Mouse (Mus musculus) left cerebral cortex, postnatal 14 days (tissue): ENCODE data around the gene 4933428M09Rik. TPM values are rescaled to one million over a fixed set of nuclear protein-coding genes. Genes with fewer than 3 reads are reported as not detected.
"Not testable (repeated sequence)": the region's sequence is repeated elsewhere in the genome, so short reads cannot be mapped to it uniquely, and the experiment has no call there.

ENCODE experiments used
- DNase-seq, 2 experiments: peaks; one replicate each; pipeline ENCODE4 v3.0.0; 2021 to 2022; ENCODE audit warnings: low spot score in 2 of 2, mixed read lengths in 1 of 2
- intact Hi-C: fragments of 180-260 bp; cut with DNase I; formaldehyde crosslinking; loops from one replicate; pipeline ENCODE4 v1.15.1; 2025
- long read RNA-seq, 2 experiments: library from polyadenylated mRNA; stranded (forward); transcript quantifications; one replicate each; pipeline ENCODE4 v2.0.0; 2021
- total RNA-seq, 2 experiments: library from RNA; stranded (reverse); gene quantifications; 2 replicates each; pipeline ENCODE4 v1.2.3; 2021

The 4933428M09Rik gene
- total RNA-seq: not detected
- long read RNA-seq, experiment 1: 0 reads
- long read RNA-seq, experiment 2: 0 reads

DNA sequence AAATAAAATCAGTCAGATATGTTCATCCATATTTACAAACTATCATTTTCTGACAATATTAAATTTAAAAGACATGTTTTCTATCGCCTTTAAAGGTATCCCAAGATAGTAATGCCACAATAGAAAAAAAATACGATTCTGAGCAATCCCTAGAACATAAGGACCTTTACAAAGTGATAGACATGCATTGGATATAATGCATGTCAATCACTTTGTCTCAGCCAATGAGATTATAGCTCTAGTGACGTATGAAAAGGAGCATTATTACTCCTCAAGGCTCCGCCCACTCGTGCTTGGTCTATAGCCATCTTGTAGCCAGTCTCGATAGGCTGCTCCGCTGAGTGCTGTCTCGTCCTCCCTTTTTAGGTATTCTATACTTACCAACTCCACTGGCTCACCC, at the start of gene 4933428M09Rik:
Gene 4933428M09Rik (plus strand): TSS at position 301 of the 400 bp plus-strand sequence.
- DNase-seq: no peak
- intact Hi-C loops: no loop called here

DNA sequence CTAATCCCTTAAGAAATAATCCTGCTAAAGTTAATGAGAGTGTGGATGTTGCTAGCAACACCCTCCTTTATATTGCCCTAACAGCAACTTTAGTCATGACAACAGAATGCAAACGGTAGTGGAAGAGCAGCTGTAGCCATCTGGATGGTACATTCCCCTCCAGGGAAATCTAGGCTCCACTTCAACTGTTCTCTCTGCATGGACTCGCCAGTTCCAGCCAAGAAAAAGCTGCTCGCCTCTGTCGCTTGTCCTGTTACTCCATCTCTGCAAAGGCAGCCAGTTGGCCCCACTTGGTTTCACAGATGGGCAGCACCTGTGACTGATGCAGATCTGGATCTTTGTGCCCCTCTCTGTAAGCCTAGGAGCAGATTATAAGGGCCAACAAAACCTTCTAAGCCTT, 45.0 kb upstream of the 4933428M09Rik start:
- no peak for DNase-seq
- intact Hi-C loops: no loop called here

DNA sequence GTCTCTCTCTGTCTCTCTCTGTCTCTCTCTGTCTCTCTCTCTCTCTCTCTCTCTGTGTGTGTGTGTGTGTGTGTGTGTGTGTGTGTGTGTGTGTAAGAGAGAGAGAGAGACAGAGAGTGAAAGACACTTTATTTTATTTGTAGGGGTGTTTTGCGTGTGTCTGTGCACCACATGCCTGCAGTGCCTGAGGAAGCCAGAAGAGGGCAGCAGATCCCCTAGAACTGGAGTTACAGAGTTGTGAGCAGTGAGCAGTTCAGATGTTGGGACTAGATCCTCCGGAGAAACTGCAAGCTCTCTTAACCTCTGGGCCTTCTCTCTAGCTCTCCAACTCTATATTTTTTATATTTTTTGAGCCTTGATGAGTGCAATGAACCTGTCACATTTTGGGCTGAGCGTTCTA, 12.5 kb downstream of the 4933428M09Rik start:
- DNase-seq, intact Hi-C loops: not testable (repeated sequence)

DNA sequence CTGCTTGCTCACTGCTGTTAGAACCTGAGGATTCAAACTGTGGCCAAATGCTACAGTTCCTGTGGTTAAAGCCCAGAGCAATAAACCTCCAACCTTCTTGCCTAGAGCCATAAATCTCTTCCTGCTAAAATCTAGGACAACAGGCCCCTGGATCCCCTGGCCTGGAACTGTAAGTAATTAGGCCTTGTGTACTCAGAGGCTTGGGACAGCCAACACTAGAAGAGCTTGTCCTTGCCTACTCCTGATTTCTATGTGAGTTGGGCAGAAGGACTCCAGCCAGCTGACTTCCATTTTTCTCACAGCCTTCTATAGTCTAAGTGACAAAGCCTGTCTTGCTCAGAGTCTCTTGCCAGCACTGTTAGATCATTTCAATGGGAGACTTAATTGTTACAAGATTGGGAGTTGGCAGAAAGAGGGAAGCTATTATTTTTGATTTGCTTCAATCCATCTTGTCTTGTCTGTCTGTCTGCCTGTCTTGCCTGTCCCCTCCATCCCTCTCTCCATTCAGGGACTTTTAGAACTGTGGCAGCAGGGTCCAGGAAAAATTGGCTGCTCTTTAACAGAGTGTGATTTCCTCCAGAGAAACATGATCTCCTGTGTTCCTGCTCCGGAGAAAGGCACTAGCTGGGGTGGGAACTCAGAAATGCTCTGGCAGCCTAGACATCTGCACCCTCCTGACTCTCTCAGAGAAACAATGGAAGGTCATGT, 15.7 kb downstream of the 4933428M09Rik start:
- DNase-seq: no peak
- intact Hi-C loops: no loop called here

DNA sequence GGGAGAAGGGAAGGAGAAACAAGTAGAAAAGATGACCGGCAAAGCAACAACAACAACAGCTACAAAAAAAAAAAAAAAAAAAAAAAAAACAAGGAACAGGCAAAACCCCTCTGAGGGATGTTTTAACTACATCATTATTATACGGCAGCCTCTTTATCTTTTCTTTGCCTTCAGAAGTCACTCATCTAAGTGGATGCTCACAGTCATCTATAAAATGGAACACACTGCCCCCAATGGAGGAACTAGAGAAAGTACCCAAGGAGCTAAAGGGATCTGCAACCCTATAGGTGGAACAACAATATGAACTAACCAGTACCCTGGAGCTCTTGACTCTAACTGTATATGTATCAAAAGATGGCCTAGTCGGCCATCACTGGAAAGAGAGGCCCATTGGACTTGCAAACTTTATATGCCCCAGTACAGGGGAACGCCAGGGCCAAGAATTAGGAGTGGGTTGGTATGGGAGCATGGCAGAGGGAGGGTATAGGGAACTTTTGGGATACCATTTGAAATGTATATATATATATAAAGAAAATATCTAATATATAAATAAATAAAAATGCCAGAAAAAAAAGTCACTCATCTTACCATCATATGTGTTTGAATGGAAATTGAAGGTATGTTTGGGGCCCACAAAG, 30.3 kb downstream of the 4933428M09Rik start:
- DNase-seq, intact Hi-C loops: not testable (repeated sequence)

DNA sequence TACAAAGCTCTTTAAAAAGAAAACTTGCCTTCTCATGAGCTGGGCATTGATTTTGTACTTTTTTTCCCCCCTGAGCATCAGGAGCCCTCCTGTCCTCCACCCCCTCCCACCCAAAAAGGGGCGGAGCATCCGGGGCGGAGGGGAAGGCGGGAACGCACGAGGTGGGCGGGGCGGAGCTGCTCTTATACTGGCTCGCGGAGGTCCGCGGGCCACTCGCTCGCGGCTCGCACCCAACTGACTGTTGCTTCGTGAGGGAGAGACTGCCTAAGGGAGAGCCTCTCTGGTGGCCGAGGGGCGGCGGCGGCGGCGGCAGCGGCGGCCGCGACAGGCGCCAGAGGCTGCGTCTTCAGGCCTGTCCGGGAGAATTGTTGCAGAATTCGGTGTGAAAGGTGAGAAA, 30.8 kb downstream of the 4933428M09Rik start, which contains the start of gene Mum1l1:
Gene Mum1l1 (plus strand): TSS at position 214 of the 397 bp plus-strand sequence.
- DNase-seq: peak in 1 of 2 experiments; percentile 35
- intact Hi-C loops: loop anchor here (10.0 kb wide), 1 partner anchor 155 kb away; no protein-coding TSS in a partner anchor

DNA sequence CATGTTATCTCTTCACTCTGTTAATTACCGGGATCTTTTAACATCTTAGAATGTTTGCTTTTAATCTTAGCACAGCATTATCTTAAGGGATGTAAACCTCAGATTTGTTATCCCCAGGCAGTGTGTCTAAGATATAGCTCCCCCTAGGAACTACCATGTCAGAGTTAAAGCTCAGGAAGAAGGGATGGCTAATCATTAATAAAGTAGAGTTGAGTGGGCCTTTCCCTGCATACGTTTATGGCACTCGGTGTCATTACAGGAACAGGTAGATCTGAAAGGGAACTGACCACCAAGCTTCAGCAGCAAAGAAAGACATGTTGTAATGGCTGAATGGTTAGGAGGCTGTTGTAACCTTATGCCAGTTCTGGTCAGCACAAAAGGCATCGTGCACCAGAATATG, 35.7 kb downstream of the 4933428M09Rik start:
- DNase-seq: no peak
- intact Hi-C loops: loop anchor here (10.0 kb wide), 1 partner anchor 150 kb away; no protein-coding TSS in a partner anchor

DNA sequence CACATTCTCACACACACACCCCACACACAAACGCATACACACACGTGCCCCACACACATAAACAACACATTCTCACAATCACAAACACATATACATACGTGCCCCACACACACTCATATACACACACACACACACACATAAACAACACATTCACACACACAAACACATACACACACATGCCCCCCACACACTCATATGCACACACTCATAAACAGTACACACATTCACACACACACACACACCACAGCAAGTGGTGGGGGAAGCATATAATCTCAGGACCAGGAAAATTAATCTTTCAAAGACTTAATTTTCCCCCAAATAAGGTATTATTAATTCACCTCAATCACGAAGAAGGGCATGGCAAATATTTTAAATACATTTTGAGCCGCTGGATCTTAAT, 37.4 kb downstream of the 4933428M09Rik start:
- DNase-seq: no peak
- intact Hi-C loops: loop anchor here (10.0 kb wide), 1 partner anchor 148 kb away; no protein-coding TSS in a partner anchor

DNA sequence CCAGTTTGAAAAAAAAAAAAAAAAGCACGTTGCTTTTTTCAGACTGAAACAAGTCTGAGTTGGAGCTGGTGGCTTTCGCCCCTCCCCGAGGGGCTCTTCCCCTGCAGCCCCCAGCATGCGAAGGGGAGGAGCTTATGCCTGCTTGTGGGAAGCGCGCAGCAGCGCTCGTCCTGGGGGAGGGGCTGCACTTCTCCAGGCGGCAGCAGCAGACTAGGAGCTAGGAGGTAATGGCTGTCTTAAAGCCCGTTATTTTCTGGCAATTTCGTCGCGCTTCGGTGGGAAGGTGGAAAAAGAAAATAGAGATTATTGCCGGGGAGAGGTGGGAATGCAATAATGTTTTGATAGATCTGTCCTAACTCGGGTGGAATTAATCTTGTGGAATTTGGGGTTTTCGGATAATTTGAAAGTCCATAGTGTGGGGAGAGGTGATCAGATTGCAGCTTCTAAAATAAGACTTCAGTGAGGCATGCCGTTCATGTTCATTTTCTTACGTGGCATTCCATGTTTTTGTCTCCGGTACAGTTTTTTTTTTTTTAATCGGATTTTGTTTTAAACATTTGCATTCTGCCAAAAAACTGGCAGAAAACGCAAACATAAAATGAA, 38.1 kb downstream of the 4933428M09Rik start:
- DNase-seq: peak; percentile 45 to 49
- intact Hi-C loops: loop anchor here (10.0 kb wide), 1 partner anchor 148 kb away; no protein-coding TSS in a partner anchor

DNA sequence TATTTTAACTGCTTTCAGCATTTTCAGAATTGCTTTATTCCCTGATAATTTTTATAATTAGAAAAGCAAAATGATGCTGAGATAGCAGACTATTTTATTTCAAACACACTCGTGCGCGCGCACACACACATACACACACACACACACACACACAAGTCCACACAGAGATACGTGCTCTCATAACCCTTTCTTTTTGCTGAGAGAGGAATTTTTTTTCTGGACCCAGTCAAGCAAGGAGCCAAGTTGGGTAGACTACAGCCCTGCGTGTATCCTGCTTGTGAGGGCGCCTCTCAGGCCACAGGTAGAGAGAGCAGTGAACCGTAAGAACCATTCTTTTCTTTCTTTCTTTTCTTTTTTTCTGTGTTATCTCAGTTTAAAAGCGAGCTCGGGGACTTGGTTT, 38.7 kb downstream of the 4933428M09Rik start:
- intact Hi-C loops: loop anchor here (10.0 kb wide), 1 partner anchor 147 kb away; no protein-coding TSS in a partner anchor
- DNase-seq: no peak

DNA sequence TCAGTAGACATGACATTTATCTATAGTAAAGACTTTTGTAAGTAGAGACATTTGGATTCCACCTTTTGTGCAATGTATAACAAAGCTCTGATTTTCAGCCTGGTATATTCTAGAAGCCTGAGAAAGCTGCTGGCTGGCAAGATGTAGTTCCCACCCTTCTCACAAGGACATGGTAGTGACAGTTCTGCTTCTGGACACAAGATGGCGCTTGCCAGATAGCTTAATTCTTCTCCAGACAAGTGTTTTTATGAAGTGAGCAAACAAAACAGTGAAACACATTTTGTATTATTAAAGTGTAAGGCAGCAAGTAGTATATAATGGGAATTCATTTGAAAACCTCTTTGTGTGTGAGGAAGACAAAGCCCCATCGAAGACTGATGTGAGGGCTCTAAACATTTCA, 40.0 kb downstream of the 4933428M09Rik start:
- intact Hi-C loops: loop anchor here (10.0 kb wide), 1 partner anchor 146 kb away; no protein-coding TSS in a partner anchor
- DNase-seq: peak; percentile 61 to 70

DNA sequence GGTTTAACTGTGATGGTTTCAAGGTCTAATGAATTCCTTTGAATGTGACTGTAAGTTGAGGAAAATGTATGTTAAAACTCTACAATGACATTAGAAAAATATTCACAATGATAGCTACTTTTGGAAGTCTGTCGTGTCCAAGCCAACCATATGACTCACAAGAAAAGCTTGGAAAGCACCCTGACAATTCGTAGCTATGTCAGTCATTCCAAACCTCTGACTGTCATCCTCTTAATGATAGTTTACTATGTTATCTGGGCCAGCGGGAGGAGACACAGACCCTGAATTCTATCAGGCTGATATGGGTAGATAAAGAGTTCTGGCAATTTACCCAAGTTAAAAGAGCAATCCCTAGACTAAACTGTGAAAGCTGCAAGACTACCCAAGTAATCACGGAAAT, 41.8 kb downstream of the 4933428M09Rik start:
- no peak for DNase-seq

DNA sequence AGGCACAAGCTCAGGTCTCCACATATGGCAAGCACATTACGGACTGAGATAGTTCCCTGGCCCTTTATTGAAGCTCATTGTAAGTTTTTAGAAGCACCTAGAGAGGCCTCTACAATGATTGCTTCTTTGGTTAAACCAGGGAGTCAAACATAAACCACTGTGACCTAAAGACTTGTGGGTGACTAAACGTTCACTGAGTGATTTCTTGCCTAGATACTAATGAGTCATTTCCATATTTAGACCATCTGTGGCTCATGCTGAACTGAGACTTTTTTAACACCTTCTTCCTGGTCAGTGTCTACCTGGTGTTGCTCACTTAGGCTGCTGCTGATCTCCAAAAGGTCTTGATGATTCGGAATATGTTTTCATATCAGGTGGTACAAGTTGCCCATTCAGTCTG, 42.9 kb downstream of the 4933428M09Rik start:
- DNase-seq: no peak
- intact Hi-C loops: no loop called here

More for the DNA sequence above, 41.8 kb downstream of the 4933428M09Rik start:
- intact Hi-C loops: no loop called here

Other genes with a start within 250 kb of the 4933428M09Rik start
- not detected for gene Serpina7, start 94.0 kb upstream of the 4933428M09Rik start, total RNA-seq
- not detected for gene 4930513O06Rik, start 93.0 kb upstream of the 4933428M09Rik start, total RNA-seq
- 1 to 10 TPM; 3.1 to 3.2 TPM for gene Mum1l1, start 30.8 kb downstream of the 4933428M09Rik start, total RNA-seq
- gene Trap1a, start 154.5 kb downstream of the 4933428M09Rik start, total RNA-seq: not detected